Mouse (Mus musculus): ENCODE measurements at regions not wholly inside any gene's neighbourhood (a gene's known extent, or its start where the extent isn't known, plus 50 kb on each side); places are given as distances from the start of the nearest gene placed in this dataset.

GRCm38 (mm10) chr11:114443444-114443843 lies 224.9 kb upstream of the Rpl38 start:
- TF ChIP-seq SMC3 (IDR thresholded peaks at IDR 0.05; ENCODE audit: low read depth, low read length) (no peak), IRF4 (IDR thresholded peaks at IDR 0.05; ENCODE audit: low read depth, low read length) (no peak), EP300 (IDR thresholded peaks at IDR 0.05; ENCODE audit: low read length) (no peak), CTCF (conservative IDR thresholded peaks at IDR 0.05 in 1 of 2, IDR thresholded peaks at IDR 0.05 in 1 of 2; ENCODE audit: low read depth in 2 of 2, low read length in 2 of 2) (no peak), RAD21 (IDR thresholded peaks at IDR 0.05; ENCODE audit: low read depth, low read length) (no peak), SIN3A (IDR thresholded peaks at IDR 0.05; ENCODE audit: low read length) (no peak), ETS1 (conservative IDR thresholded peaks at IDR 0.05; ENCODE audit: low read depth, low read length) (no peak), ZNF384 (IDR thresholded peaks at IDR 0.05; ENCODE audit: low read depth, low read length) (no peak), MAX (IDR thresholded peaks at IDR 0.05; ENCODE audit: low read length) (no peak)

Measured in CH12.LX (cell line).